Mouse (Mus musculus) E14TG2a.4 (cell line): ENCODE data around the gene Best2.

Experiments used
- CTCF ChIP-seq: conservative IDR thresholded peaks from 2 replicates; pipeline ENCODE4 v1.5.1; 2014; ENCODE audit warnings: low read length
- NANOG ChIP-seq: IDR thresholded peaks from 2 replicates; pipeline ENCODE4 v1.6.1; 2014; ENCODE audit warnings: borderline replicate concordance, low read length, mixed read lengths

DNA sequence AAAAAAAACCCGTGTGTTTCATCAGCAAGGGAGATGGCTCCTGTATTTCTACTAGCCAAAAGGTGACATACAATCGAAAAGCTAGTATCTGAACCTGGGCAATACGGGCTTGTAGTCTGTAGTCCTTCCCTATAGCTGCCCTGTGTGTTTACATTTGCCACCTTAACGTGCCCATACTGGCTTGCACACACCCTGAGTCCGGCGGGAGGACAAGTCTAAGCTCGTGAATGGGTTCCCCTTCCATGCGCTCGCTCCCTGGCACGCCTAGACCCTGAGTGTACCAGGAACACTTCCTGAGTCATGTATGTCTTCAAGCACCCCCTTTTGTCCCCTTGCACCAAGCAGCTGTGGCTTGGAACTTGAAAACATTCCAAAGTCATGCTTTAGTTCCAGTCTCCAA, 2.4 kb upstream of the Best2 start:
- no peak for TF ChIP-seq CTCF
- TF ChIP-seq NANOG = no peak
